Mouse (Mus musculus) c-Kit-positive CD71-positive TER-119-positive erythroid progenitor cells, embryonic 14.5 days (primary cell): Measurements from ENCODE around the gene Zbtb7a.

Source experiments
- DNase-seq: peaks from one replicate; pipeline ENCODE4 v3.0.0-alpha.2; 2013; ENCODE audit warnings: low spot score

Zbtb7a gene

GRCm38 (mm10) chr10:81190236-81190911, 55.4 kb downstream of the Zbtb7a start:
- no peak for DNase-seq

GRCm38 (mm10) chr10:81190912-81191321, 55.9 kb downstream of the Zbtb7a start:
- no peak for DNase-seq

- no peak for DNase-seq
Measured at GRCm38 (mm10) chr10:81191342-81191982, 56.4 kb downstream of the Zbtb7a start.

GRCm38 (mm10) chr10:81192270-81192967, 57.4 kb downstream of the Zbtb7a start:
- peak; percentile 72 for DNase-seq

GRCm38 (mm10) chr10:81192968-81193501, 58.0 kb downstream of the Zbtb7a start:
- DNase-seq: no peak

- no peak for DNase-seq
Measured at GRCm38 (mm10) chr10:81193991-81194774, 59.2 kb downstream of the Zbtb7a start.

- DNase-seq: no peak
Measured at GRCm38 (mm10) chr10:81195300-81195699, 60.3 kb downstream of the Zbtb7a start.

- no peak for DNase-seq
Measured at GRCm38 (mm10) chr10:81196470-81197065, 61.5 kb downstream of the Zbtb7a start.

GRCm38 (mm10) chr10:81197305-81197704, 62.3 kb downstream of the Zbtb7a start:
- DNase-seq: no peak

GRCm38 (mm10) chr10:81198230-81198629, 63.2 kb downstream of the Zbtb7a start:
- peak; percentile 78 for DNase-seq

GRCm38 (mm10) chr10:81198990-81199389, 64.0 kb downstream of the Zbtb7a start:
- no peak for DNase-seq

- no peak for DNase-seq
Measured at GRCm38 (mm10) chr10:81200141-81200540, 65.1 kb downstream of the Zbtb7a start.

GRCm38 (mm10) chr10:81200605-81201287, 65.7 kb downstream of the Zbtb7a start:
- no peak for DNase-seq

- no peak for DNase-seq
Measured at GRCm38 (mm10) chr10:81201807-81202758, 67.1 kb downstream of the Zbtb7a start, which contains the start of gene Nmrk2. Gene Nmrk2, minus strand, starts transcription at chr10:81202051.
